Mouse (Mus musculus) kidney, embryonic 16.5 days (tissue): ENCODE data around the gene Tctex1d1. TPM values are rescaled to one million over a fixed set of nuclear protein-coding genes. Genes with fewer than 3 reads are reported as not detected.

ENCODE experiments used
- ATAC-seq: fragments of 200-750 bp; cut with Nextera tagmentation; 2 replicates; pipeline ENCODE4 v1.8.0; 2017; ENCODE audit warnings: moderate TSS enrichment; ENCODE audit not compliant: low FRiP score, low TSS enrichment
- H3K27ac ChIP-seq: fragments of 300-500 bp; sonication (generic); 2 replicates; pipeline ENCODE4 v1.5.1; 2014; ENCODE audit warnings: low read length
- H3K27me3 ChIP-seq: fragments of 300-500 bp; sonication (generic); 2 replicates; pipeline ENCODE4 v1.6.1; 2014; ENCODE audit warnings: low read length, control low read depth, mixed read lengths; ENCODE audit not compliant: insufficient read depth
- H3K36me3 ChIP-seq: fragments of 300-500 bp; sonication (generic); 2 replicates; pipeline ENCODE4 v1.6.1; 2014; ENCODE audit warnings: low read length, control low read depth, mixed read lengths; ENCODE audit not compliant: insufficient read depth
- H3K4me1 ChIP-seq: fragments of 300-500 bp; sonication (generic); 2 replicates; pipeline ENCODE4 v1.6.1; 2014; ENCODE audit warnings: low read length, control low read depth, mixed read lengths; ENCODE audit not compliant: insufficient read depth
- H3K4me2 ChIP-seq: fragments of 300-500 bp; sonication (generic); replicated peaks from 2 replicates; pipeline ENCODE4 v1.6.1; 2014; ENCODE audit warnings: low read depth, low read length
- H3K4me3 ChIP-seq: fragments of 300-500 bp; sonication (generic); 2 replicates; pipeline ENCODE4 v1.5.1; 2014; ENCODE audit warnings: mild to moderate bottlenecking, low read length
- H3K9ac ChIP-seq: fragments of 300-500 bp; sonication (generic); replicated peaks from 2 replicates; pipeline ENCODE4 v1.6.1; 2014; ENCODE audit warnings: low read length
- H3K9me3 ChIP-seq: fragments of 300-500 bp; sonication (generic); 2 replicates; pipeline ENCODE4 v1.6.1; 2016; ENCODE audit warnings: low read length, control low read depth
- WGBS: fragments of 180-500 bp; shearing (Covaris S2); extraction: QIAGEN DNeasy Blood & Tissue Kit; methylation state at CpG from one replicate; pipeline ENCODE4 v1.1.7; 2014; 5-methylcytosine and 5-hydroxymethylcytosine counted together
- polyA plus RNA-seq: library from polyadenylated mRNA; unstranded; fragments of >200 nt; fragmentation: Nextera tagmentation; extraction: Ambion mirVana; gene quantifications from 2 replicates; pipeline ENCODE4 v1.2.1, GENCODE M21; 2015

Gene Tctex1d1
- polyA plus RNA-seq, 1 experiment from 2014 or later = 0.61 TPM

- Histone ChIP-seq H3K27ac (no peak overlapping the region), H3K9me3 (no peaks in the 10 kb centered on the region), H3K27me3 (no peaks in the 10 kb centered on the region), H3K9ac (no peak overlapping the region), H3K4me3 (no peak overlapping the region), H3K4me1 (no peaks in the 10 kb centered on the region), H3K36me3 (no peaks in the 10 kb centered on the region), H3K4me2 (no peak overlapping the region)
- WGBS = 64% methylated on average over 14 of the region's 14 CpGs
- ATAC-seq = no peak
Observed at GRCm38 (mm10) chr4:103039103-103039837, 60.9 kb downstream of the Tctex1d1 start.

GRCm38 (mm10) chr4:103039838-103040191, 61.4 kb downstream of the Tctex1d1 start:
- Histone ChIP-seq H3K36me3 (no peaks in the 10 kb centered on the region), H3K27me3 (no peaks in the 10 kb centered on the region), H3K9me3 (no peaks in the 10 kb centered on the region), H3K4me3 (no peak overlapping the region), H3K27ac (no peak overlapping the region), H3K4me2 (no peak overlapping the region), H3K9ac (no peak overlapping the region), H3K4me1 (no peaks in the 10 kb centered on the region)
- WGBS = 62% methylated on average over 5 of the region's 5 CpGs
- ATAC-seq = no peak

GRCm38 (mm10) chr4:103042997-103043396, 64.6 kb downstream of the Tctex1d1 start:
- H3K27me3 ChIP-seq = no peaks in the 10 kb centered on the region
- H3K4me1 ChIP-seq = no peaks in the 10 kb centered on the region
- no peak overlapping the region for H3K27ac ChIP-seq
- H3K9me3 ChIP-seq = no peaks in the 10 kb centered on the region
- H3K4me2 ChIP-seq = no peak overlapping the region
- no peaks in the 10 kb centered on the region for H3K36me3 ChIP-seq
- H3K4me3 ChIP-seq = no peak overlapping the region
- WGBS = 89% methylated on average over 11 of the region's 11 CpGs
- H3K9ac ChIP-seq = no peak overlapping the region
- no peak for ATAC-seq

- Histone ChIP-seq H3K27ac (no peak overlapping the region), H3K36me3 (no peaks in the 10 kb centered on the region), H3K27me3 (no peaks in the 10 kb centered on the region), H3K9ac (no peak overlapping the region), H3K4me2 (no peak overlapping the region), H3K4me1 (no peaks in the 10 kb centered on the region), H3K9me3 (no peaks in the 10 kb centered on the region), H3K4me3 (no peak overlapping the region)
- no peak for ATAC-seq
- WGBS = 79% methylated on average over 11 of the region's 11 CpGs
Observed at GRCm38 (mm10) chr4:103048046-103048445, 69.6 kb downstream of the Tctex1d1 start.

Other genes with a start within 250 kb of the Tctex1d1 start
- 8.6 and 11.6 TPM in 2 replicates for gene Sgip1, start 237.3 kb upstream of the Tctex1d1 start, polyA plus RNA-seq
- gene Insl5, start 48.2 kb downstream of the Tctex1d1 start, polyA plus RNA-seq = not detected in 2 replicates
- gene Mier1, start 135.8 kb downstream of the Tctex1d1 start, polyA plus RNA-seq = 36.4 and 37.1 TPM in 2 replicates
- 4.0 and 4.3 TPM in 2 replicates for gene Wdr78, start 135.9 kb downstream of the Tctex1d1 start, polyA plus RNA-seq
- gene Slc35d1, start 236.6 kb downstream of the Tctex1d1 start, polyA plus RNA-seq = 7.3 and 8.2 TPM in 2 replicates